Mouse (Mus musculus) liver, adult 2 months (tissue): Measurements from ENCODE around the gene Snx32.

Experiments used
- CTCF ChIP-seq: fragments of 200-500 bp; IDR thresholded peaks from 2 replicates; pipeline ENCODE4 v1.5.1; 2011; ENCODE audit warnings: low read depth, low read length, control low read depth
- POLR2A ChIP-seq: fragments of 200-500 bp; IDR thresholded peaks from 2 replicates; pipeline ENCODE4 v1.6.1; 2011; ENCODE audit warnings: low read length, control low read depth; ENCODE audit not compliant: insufficient read depth; ENCODE audit errors: extremely low read depth

DNA sequence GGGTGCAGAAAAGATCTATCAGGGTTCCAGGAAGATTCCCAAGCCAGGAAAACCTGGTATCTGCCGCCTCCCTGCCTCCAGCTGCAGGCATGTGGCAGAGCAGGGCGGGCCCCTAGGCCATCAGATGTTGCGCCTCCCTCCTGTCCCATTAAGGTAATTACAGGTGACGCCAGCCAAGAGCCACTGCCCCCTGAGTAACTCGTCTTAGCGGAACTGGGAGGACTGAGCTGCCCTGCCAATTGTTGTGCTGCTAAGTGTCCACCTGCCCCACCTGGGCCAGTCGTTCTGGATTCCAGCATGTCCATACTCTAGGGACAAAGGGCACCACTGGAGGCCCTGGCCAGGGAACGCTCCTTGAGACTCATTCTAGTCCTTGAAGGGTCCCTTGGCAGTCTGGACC lies 43.5 kb upstream of the Snx32 start:
- TF ChIP-seq POLR2A (no peak), CTCF (no peak)
